Mouse (Mus musculus) heart, postnatal 0 days (tissue): ENCODE results near the gene Cdc42ep2. TPM values are rescaled to one million over a fixed set of nuclear protein-coding genes. Genes with fewer than 3 reads are reported as not detected.
A peak's percentile ranks its signal among the peaks of the same experiment; 100 is the strongest.

ENCODE experiments used
- ATAC-seq: fragments of 200-750 bp; cut with Nextera tagmentation; 2 replicates; pipeline ENCODE4 v1.8.0; 2017; ENCODE audit warnings: low read depth, moderate number of reproducible peaks, moderate library complexity; ENCODE audit not compliant: insufficient read depth
- DNase-seq: peaks from one replicate; pipeline ENCODE4 v3.0.0-alpha.2; 2016; ENCODE audit warnings: low spot score
- H3K27ac ChIP-seq: fragments of 300-500 bp; sonication (generic); 2 replicates; pipeline ENCODE4 v1.5.1; 2014; ENCODE audit warnings: low read depth, mild to moderate bottlenecking
- H3K27me3 ChIP-seq: fragments of 300-500 bp; sonication (generic); 2 replicates; pipeline ENCODE4 v1.6.1; 2014; ENCODE audit warnings: low read length, mixed read lengths; ENCODE audit not compliant: control insufficient read depth, insufficient read depth
- H3K36me3 ChIP-seq: fragments of 300-500 bp; sonication (generic); replicated peaks from 2 replicates; pipeline ENCODE4 v1.6.1; 2014; ENCODE audit warnings: low read length, mixed read lengths; ENCODE audit not compliant: control insufficient read depth, insufficient read depth
- H3K4me1 ChIP-seq: fragments of 300-500 bp; sonication (generic); 2 replicates; pipeline ENCODE4 v1.6.1; 2014; ENCODE audit warnings: antibody characterized with exemption; ENCODE audit not compliant: control insufficient read depth, insufficient read depth
- H3K4me2 ChIP-seq: fragments of 300-500 bp; sonication (generic); 2 replicates; pipeline ENCODE4 v1.6.1; 2014; ENCODE audit warnings: low read depth, mild to moderate bottlenecking, low read length, moderate library complexity
- H3K4me3 ChIP-seq: fragments of 300-500 bp; sonication (generic); 2 replicates; pipeline ENCODE4 v1.5.1; 2014; ENCODE audit warnings: low read depth, low read length
- H3K9ac ChIP-seq: fragments of 300-500 bp; sonication (generic); replicated peaks from 2 replicates; pipeline ENCODE4 v1.6.1; 2014; ENCODE audit warnings: low read depth, low read length, mixed read lengths
- H3K9me3 ChIP-seq: fragments of 300-500 bp; sonication (generic); replicated peaks from 2 replicates; pipeline ENCODE4 v1.6.1; 2016; ENCODE audit warnings: low read length; ENCODE audit not compliant: control insufficient read depth
- CTCF ChIP-seq: IDR thresholded peaks from 2 replicates; pipeline ENCODE4 v1.5.1; 2016; ENCODE audit warnings: antibody characterized with exemption, control low read depth, low read depth
- EP300 ChIP-seq: IDR thresholded peaks from 2 replicates; pipeline ENCODE4 v1.6.1; 2016; ENCODE audit warnings: antibody characterized with exemption, low read depth
- WGBS: fragments of 180-500 bp; shearing (Covaris S2); extraction: QIAGEN DNeasy Blood & Tissue Kit; methylation state at CpG from one replicate; pipeline ENCODE4 v1.1.7; 2014; 5-methylcytosine and 5-hydroxymethylcytosine counted together
- polyA plus RNA-seq: library from polyadenylated mRNA; unstranded; fragments of >200 nt; fragmentation: Nextera tagmentation; extraction: Ambion mirVana; gene quantifications from 2 replicates; pipeline ENCODE4 v1.2.1, GENCODE M21; 2015
- total RNA-seq: library from RNA; depleted of rRNA; stranded (reverse); fragments of >200 nt; gene quantifications from 2 replicates; pipeline ENCODE4 v1.2.3, GENCODE M21; 2014; ENCODE audit warnings: low replicate concordance

Gene Cdc42ep2
- total and polyA plus RNA-seq, 2 experiments from 2014 or later: 8.8 to 17.4 TPM

DNA sequence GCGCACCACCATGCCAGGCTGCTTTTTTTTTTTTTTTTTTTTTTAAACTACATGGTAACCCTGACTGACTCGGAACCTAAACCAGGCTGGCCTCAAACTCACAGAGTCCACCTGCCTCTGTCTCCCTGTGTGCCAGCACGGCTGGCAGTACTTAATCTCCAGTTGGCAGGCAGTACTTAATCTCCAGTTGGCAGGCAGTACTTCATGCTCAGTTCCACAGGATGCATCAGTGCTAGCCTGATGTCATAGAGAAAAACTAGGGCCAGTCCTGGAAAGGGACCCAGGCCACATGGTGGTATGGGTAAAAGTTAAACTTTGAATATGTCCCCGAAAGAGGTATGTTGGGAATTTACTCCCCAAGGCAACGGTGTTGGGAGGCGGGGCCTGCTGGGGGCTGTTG is 3.5 kb upstream of the Cdc42ep2 start:
- no peak for DNase-seq
- no peak overlapping the region for H3K4me3 ChIP-seq
- H3K9ac ChIP-seq: no peak overlapping the region
- H3K27ac ChIP-seq: no peak overlapping the region
- TF ChIP-seq CTCF (no peak), EP300 (no peak)
- no peaks in the 10 kb centered on the region for H3K9me3 ChIP-seq
- H3K4me2 ChIP-seq: no peak overlapping the region
- no peak for ATAC-seq
- no peaks in the 10 kb centered on the region for H3K36me3 ChIP-seq
- peaks cover 9% of the 10 kb centered on the region; the same call in 1 of the 2 replicates for H3K4me1 ChIP-seq
- no peaks in the 10 kb centered on the region for H3K27me3 ChIP-seq
- WGBS: 70% methylated on average over 6 of the region's 6 CpGs

DNA sequence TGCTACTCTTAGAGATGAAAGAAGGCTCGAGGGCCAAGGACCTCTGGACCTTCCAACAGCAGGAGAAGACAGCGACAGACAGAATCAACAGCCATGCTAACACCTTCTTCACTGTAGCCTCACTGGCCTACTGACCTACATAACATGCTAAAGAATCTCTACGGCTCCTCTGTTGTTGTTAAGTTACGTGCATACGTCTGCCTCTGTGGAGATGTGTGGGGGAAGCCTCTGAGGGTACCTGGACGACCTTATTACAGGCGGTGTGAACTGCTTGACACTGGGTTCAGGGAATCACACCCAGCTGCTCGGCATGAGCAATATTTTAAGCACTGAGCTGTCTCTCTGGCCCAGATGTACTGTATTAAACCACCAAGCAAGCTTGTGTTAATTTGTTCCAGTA is 2.9 kb upstream of the Cdc42ep2 start:
- DNase-seq (no peak), ATAC-seq (no peak)
- H3K27ac ChIP-seq: no peak overlapping the region; the same call in 1 of the 2 replicates
- H3K4me1 ChIP-seq: peaks cover 9% of the 10 kb centered on the region; the same call in 1 of the 2 replicates
- H3K4me2 ChIP-seq: no peak overlapping the region
- WGBS: 83% methylated on average over 8 of the region's 8 CpGs
- no peak for TF ChIP-seq CTCF
- TF ChIP-seq EP300: no peak
- no peaks in the 10 kb centered on the region for H3K27me3 ChIP-seq
- H3K36me3 ChIP-seq: no peaks in the 10 kb centered on the region
- no peak overlapping the region for H3K9ac ChIP-seq
- H3K9me3 ChIP-seq: no peaks in the 10 kb centered on the region
- no peak overlapping the region for H3K4me3 ChIP-seq

DNA sequence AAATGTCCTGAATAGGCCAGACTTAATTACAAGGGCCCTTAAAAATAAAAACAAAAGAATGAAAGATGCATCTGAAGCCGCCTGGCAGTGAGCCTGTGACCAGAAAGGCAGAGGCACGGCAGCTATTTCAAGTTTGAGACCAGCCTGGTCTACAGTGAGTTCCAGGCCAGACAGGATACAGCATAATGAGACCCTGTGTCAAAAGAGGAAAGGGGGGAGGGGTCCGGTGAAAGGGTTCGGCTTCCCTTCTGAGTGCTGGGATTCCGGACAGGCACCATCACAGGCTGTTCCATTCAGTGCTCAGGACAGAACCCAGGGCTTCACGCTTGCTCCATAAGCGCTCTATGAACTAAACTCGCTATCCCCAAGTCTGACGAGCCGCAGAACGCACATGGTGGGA is 2.4 kb upstream of the Cdc42ep2 start:
- Histone ChIP-seq H3K27ac (no peak overlapping the region; the same call in 1 of the 2 replicates), H3K4me3 (no peak overlapping the region), H3K9ac (no peak overlapping the region), H3K9me3 (no peaks in the 10 kb centered on the region), H3K36me3 (no peaks in the 10 kb centered on the region), H3K4me2 (no peak overlapping the region), H3K4me1 (peaks cover 9% of the 10 kb centered on the region; the same call in 1 of the 2 replicates), H3K27me3 (no peaks in the 10 kb centered on the region)
- WGBS: 73% methylated on average over 11 of the region's 11 CpGs
- DNase-seq (no peak), ATAC-seq (no peak)
- TF ChIP-seq EP300 (no peak), CTCF (no peak)

DNA sequence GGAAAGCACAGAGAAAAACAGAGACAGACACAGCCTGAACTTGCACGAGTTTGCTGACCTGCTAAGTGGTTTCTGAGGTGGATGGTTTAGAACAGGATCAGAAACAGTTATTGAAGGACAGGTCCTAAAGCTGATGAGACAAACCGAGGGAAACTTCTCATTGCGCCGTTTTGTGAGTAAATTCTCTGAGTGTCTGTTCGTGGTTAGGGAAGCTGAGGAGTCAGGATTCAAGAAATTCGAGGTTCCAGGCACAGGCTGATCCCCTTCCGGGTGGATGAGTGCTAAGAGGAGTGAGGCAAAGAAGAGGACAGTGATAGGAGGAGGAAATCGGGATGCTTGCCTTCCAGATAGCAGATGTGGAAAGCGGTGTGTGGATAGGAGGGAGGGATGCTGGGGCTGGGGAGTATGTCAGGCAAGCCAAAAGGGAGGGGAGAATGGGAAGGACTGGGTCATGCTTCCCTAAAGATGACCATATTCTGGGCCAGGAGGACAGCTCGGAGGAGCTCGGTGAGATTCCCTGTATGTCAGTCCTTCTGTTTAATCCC is 767 bp upstream of the Cdc42ep2 start:
- Histone ChIP-seq H3K27ac (peak overlapping the region; percentile 89), H3K4me1 (peaks cover 13% of the 10 kb centered on the region; the same call in 1 of the 2 replicates), H3K36me3 (no peaks in the 10 kb centered on the region), H3K9ac (peak overlapping the region; percentile 55; the same call in 1 of the 2 replicates), H3K4me3 (peak overlapping the region; percentile 60), H3K4me2 (peak overlapping the region; percentile 87), H3K9me3 (no peaks in the 10 kb centered on the region), H3K27me3 (no peaks in the 10 kb centered on the region)
- no peak for TF ChIP-seq CTCF
- TF ChIP-seq EP300: no peak
- no peak for DNase-seq
- WGBS: 19% methylated on average over 11 of the region's 11 CpGs
- ATAC-seq: no peak

DNA sequence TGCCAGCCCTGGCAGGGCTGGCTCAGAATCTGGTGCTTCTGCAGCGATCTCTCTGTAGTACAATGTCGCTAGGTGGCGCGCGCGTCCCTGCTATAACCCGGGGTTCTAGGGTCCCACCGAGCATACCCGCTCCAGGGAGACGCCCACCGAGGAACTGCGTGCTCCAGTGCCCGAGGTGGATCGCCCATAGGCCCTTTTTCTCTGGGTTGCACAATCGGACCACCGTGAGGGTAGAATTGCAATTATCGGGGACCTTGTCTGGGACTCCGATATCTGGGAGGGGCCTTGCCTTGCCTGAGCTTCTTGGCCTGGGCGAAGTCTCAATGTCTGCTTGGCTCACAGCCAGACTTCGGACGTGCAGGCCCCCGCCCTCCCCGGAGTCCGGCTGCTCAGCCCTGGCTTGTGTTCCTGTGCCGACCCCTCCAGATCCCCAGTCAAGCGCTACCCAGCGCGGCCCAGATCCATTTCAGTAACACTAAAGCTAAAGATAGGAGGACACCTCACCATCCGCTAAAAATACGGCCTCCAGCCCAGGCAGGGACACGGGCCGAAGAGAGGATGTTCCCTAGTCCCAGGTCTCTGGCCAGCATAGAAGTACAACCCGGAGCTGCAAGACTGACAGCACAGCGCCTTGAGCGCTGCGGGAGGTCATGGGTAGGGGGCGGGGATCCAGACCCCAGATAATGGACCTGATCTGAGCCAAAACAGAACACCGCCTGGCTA is 465 bp downstream of the Cdc42ep2 start:
- H3K27me3 ChIP-seq: no peaks in the 10 kb centered on the region
- under 1% methylated on average over 38 of the region's 38 CpGs for WGBS
- H3K36me3 ChIP-seq: peaks cover under 1% of the 10 kb centered on the region; the same call in 1 of the 2 replicates
- no peaks in the 10 kb centered on the region for H3K9me3 ChIP-seq
- H3K4me2 ChIP-seq: peak overlapping the region; percentile 87
- peak overlapping the region; percentile 89 for H3K27ac ChIP-seq
- DNase-seq: peak; percentile 92
- TF ChIP-seq EP300 (0 out of 2 replicates have a peak, but pooled peaks have one; percentile 25), CTCF (peak; percentile 83)
- ATAC-seq: peak; percentile 80
- peak overlapping the region; percentile 55 for H3K9ac ChIP-seq
- H3K4me1 ChIP-seq: peaks cover 10% of the 10 kb centered on the region; the same call in 1 of the 2 replicates
- H3K4me3 ChIP-seq: peak overlapping the region; percentile 60
